Comparison of ENCODE assay signal across 21 mouse cellular contexts in the genomic region with DNA sequence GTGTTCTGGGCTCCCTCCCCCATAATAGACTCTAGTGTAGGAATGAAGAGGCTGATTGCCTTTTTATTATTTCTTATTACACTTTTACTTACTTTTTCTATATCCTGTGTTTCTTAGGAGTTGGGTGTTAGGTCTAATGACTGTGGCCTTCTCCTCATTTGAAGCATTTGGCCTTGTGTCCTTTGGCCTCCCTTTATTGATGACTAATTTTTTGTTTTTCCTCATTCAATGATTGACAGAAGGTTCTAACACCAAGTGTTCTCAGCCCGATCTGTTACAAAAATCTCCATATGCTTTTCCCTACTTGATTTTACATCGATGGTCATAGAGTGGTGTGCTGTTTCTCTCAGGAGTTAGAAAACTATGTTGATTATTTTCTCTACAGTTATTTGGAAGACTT.
A peak's percentile ranks its signal among the peaks of the same experiment; 100 is the strongest.
DNase-seq lines count a peak whose midpoint lies in the region; TF ChIP-seq lines count a peak whose summit lies in the region.
"Had no signal": no experiment of that assay in that cellular context is flagged by ENCODE, and none has a peak within 500 bp of the region (broad histone marks: within the 10 kb centered on the region; RNA-seq: fewer than 3 reads in every experiment).

No protein-coding gene starts in this region.

- 22% methylated on average over 2 of the region's 2 CpGs for WGBS in liver, adult 2 months
- 100% methylated on average over 2 of the region's 2 CpGs for WGBS in macrophage (ENCODE audit: missing documents)
- 84% methylated on average over 2 of the region's 2 CpGs for WGBS in heart, embryonic 10.5 days

- peak; percentile 50 for DNase-seq in kidney, adult 9 months
- no peak for DNase-seq in kidney, postnatal 36 days
- DNase-seq in liver, adult 2 months (ENCODE audit: extremely low read depth, low read depth, low spot score), result peak; percentile 79
- no peak for DNase-seq in liver
- DNase-seq in heart, embryonic 10.5 days (ENCODE audit: low spot score), result no peak
- DNase-seq: adrenal gland, adult 2 months; adrenal gland, postnatal 10 days; adrenal gland, postnatal 25 days; cerebellum, adult 11 months; cerebellum, adult 18-20 months; cerebellum, adult 8-10 months; cerebellum, adult 9-11 months; cerebellum, postnatal 14 days; cerebellum, postnatal 36 days; embryo, embryonic 11 days had no signal

- no peak for TF ChIP-seq POLR2A in liver, adult 2 months (IDR thresholded peaks at IDR 0.05; ENCODE audit: extremely low read depth, insufficient read depth, low read length)

- H3K79me2 ChIP-seq in liver, adult 2 months (ENCODE audit: control insufficient read depth, insufficient read depth, low read length), result peaks cover 14% of the 10 kb centered on the region; the same call in 1 of the 2 replicates
- peaks cover 60% of the 10 kb centered on the region; the same call in 1 of the 2 replicates for H3K79me2 ChIP-seq in macrophage (ENCODE audit: inconsistent target)

- H3K4me1 ChIP-seq in liver, adult 2 months (ENCODE audit: control insufficient read depth, insufficient read depth, low read length), result peaks cover 20% of the 10 kb centered on the region
- H3K4me1 ChIP-seq in heart, embryonic 10.5 days, result no peaks in the 10 kb centered on the region
- H3K4me1 ChIP-seq: embryonic facial prominence, embryonic 13.5 days; embryonic facial prominence, embryonic 15.5 days; forebrain, embryonic 10.5 days; forebrain, embryonic 12.5 days had no signal

- no peaks in the 10 kb centered on the region for H3K9me3 ChIP-seq in heart, embryonic 10.5 days
- H3K9me3 ChIP-seq: embryonic facial prominence, embryonic 13.5 days; embryonic facial prominence, embryonic 15.5 days; forebrain, embryonic 10.5 days; forebrain, embryonic 12.5 days had no signal

- no peak overlapping the region for H3K9ac ChIP-seq in liver, adult 2 months (ENCODE audit: low read depth, low read length)
- H3K9ac ChIP-seq: embryonic facial prominence, embryonic 13.5 days; embryonic facial prominence, embryonic 15.5 days; forebrain, embryonic 12.5 days had no signal

- H3K36me3 ChIP-seq in liver, adult 2 months (ENCODE audit: control insufficient read depth, insufficient read depth, low read length), result no peaks in the 10 kb centered on the region
- H3K36me3 ChIP-seq in macrophage (ENCODE audit: inconsistent target), result no peaks in the 10 kb centered on the region
- H3K36me3 ChIP-seq in heart, embryonic 10.5 days, result no peaks in the 10 kb centered on the region
- H3K36me3 ChIP-seq: embryonic facial prominence, embryonic 13.5 days; embryonic facial prominence, embryonic 15.5 days; forebrain, embryonic 10.5 days; forebrain, embryonic 12.5 days had no signal

- H3K27ac ChIP-seq in liver, adult 2 months (replicated peaks; ENCODE audit: insufficient read depth, low read depth, low read length), result peak overlapping the region; percentile 85
- peak overlapping the region; percentile 10; the same call in 1 of the 2 replicates for H3K27ac ChIP-seq in macrophage
- H3K27ac ChIP-seq in heart, embryonic 10.5 days, result no peak overlapping the region
- H3K27ac ChIP-seq: embryonic facial prominence, embryonic 13.5 days; embryonic facial prominence, embryonic 15.5 days; forebrain, embryonic 10.5 days; forebrain, embryonic 12.5 days had no signal

- no peak for TF ChIP-seq CTCF in liver, adult 2 months (IDR thresholded peaks at IDR 0.05; ENCODE audit: low read depth, low read length)

- no peak overlapping the region for H3K4me3 ChIP-seq in liver, adult 2 months (ENCODE audit: insufficient read depth, low read depth, low read length)
- H3K4me3 ChIP-seq in macrophage (ENCODE audit: inconsistent target), result no peak overlapping the region
- H3K4me3 ChIP-seq in heart, embryonic 10.5 days, result no peak overlapping the region
- H3K4me3 ChIP-seq: embryonic facial prominence, embryonic 13.5 days; embryonic facial prominence, embryonic 15.5 days; erythroblast, embryonic 14.5 days; forebrain, embryonic 10.5 days; forebrain, embryonic 12.5 days had no signal

- H3K27me3 ChIP-seq in liver, adult 2 months (ENCODE audit: control insufficient read depth, insufficient read depth, low read length), result no peaks in the 10 kb centered on the region
- H3K27me3 ChIP-seq in heart, embryonic 10.5 days (ENCODE audit: insufficient read depth, poor library complexity, severe bottlenecking), result no peaks in the 10 kb centered on the region
- H3K27me3 ChIP-seq: embryonic facial prominence, embryonic 13.5 days; embryonic facial prominence, embryonic 15.5 days; forebrain, embryonic 12.5 days had no signal

Comparison
In these comparisons a context has a peak if more than half of its experiments do, and no peak if none do; other contexts are left out.
1. DNase-seq: peak in kidney, adult 9 months (single experiment) and liver, adult 2 months (single experiment); none in kidney, postnatal 36 days (0 of 2), liver (single experiment) and heart, embryonic 10.5 days (single experiment).